Mouse (Mus musculus): ENCODE data around the gene Smg1. TPM values are rescaled to one million over a fixed set of nuclear protein-coding genes. Genes with fewer than 3 reads are reported as not detected.

The Smg1 gene
- polyA plus RNA-seq, 2 experiments from 2014 or later: 24.8 to 30.0 TPM

DNA sequence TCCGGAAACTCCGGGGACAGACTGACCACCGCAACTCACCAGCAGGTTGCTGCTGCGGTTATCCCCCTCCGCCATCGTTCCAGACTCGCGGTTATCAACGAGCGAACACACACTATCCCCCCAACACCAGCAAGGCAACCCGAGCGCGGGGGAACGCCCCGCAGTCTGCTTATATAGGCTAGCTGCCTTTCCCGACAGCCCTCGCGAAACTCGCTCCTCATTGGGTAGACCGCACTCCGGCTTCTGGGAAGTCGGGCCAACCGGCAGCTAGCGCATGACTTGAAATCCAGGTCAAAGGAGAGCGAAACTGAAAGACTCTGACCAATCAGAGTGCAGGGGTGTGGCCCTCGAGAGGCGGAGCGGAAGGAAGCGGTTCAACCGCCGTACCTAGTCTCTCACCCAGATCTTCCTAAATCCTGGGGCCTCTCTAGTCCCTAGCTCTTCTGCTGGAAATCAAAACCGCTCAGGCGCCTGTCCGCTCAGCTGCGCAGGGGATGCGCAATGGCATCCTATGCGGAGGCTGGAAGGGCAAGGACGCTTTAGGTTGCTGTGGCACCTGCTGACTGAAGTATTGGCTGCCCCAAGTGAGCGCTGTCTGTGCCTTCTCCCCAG is 113.9 kb downstream of the Smg1 start, which contains the start of gene Arl6ip1:
Arl6ip1 (minus strand) TSS at position 233 of the 612 bp plus-strand sequence.
- peak; percentile 96 for ATAC-seq

- ATAC-seq: peak; percentile 12
These were observed 114.5 kb downstream of the Smg1 start for GRCm38 (mm10) chr7:118128925-118129429.

DNA sequence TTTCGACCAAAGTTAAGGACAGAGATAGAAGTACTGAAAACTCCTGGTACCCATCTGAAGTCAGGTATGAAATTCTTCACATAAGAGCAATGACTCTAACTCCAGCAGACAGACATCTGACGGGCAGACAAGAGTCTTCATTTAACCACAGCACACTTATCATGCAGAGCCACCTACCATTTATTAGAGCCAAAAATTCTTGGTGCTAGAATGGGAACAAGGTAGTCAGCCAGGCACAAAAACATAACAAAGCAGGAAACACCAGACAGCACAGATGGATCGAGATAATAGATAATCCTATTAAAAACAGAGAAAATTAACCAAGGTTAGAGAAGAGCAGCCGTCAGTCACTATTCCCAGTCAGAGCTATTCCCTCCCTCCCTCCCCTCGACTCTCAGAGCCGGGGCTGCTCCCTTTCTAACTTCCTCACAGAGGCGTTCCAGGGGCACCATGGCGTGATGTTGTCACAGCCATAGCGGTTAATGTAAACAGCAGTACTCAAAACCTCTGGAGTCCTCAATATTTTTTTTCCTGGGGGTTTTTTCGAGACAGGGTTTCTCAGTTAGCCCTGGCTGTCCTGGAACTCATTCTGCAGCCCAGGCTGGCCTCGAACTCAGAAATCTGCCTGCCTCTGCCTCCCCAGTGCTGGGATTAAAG is 117.1 kb downstream of the Smg1 start:
- ATAC-seq: no peak

GRCm38 (mm10) chr7:118125736-118126135 is 117.7 kb downstream of the Smg1 start:
- ATAC-seq: no peak

DNA sequence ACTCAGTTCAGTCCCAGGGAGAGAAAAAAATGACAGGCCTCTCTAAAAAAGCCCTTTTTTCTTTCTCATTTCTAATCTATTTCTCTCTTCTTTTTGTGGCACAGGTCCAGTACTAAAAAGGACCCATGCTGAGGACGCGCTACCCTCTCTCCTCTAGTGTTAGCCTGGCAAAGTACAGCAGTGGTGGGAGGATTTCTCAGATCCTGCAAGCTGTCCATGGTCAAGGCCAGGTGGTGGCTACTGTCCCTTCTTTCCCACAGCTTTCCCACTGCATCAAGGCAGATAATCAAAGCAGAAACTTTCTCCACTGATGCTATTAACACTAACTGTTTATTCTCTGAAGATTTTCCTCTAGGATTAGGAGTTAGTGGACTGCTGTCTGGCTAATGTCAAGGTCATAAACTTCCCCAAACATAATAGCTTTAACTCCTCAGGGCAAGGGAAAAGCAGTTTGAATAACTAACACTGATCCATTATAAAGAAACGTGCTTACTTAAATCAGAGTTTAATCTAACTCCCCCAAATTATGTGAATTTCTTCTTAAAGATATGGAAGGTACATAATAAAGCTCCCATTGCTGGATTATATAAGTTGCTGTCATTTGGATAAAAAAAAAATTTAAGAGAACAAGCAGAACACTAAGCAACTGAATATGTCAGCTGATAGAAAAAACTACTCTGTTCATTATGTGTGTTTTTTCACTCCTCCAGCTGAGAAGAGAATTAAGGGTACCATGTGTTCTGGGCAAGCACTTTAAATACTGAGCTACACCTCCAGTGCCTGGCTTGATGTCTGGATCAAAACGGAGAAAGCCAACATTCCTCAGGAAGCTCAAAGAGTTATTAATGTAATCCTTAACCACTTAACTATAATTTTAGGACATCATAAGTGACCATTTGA is 119.7 kb downstream of the Smg1 start:
- no peak for ATAC-seq

DNA sequence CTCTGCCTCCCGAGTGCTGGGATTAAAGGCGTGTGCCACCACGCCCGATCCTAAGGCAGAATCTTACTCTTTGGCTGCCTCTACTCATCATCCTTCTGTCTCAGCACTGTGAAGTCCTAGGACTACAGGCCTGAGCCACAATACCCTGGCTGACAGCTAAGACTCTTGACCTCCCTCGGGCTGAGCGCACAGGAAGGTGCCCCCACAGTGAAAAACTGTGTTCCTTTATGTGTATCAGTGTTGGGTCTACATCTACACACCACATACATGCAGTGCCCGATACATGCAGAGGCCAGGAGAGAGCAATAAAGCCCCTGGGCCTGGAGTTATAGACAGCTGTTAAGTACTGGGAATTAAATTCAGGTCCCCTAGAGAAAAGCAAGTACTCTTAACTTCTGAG is 121.2 kb downstream of the Smg1 start:
- ATAC-seq: no peak

GRCm38 (mm10) chr7:118120654-118121053 is 122.8 kb downstream of the Smg1 start:
- no peak for ATAC-seq

DNA sequence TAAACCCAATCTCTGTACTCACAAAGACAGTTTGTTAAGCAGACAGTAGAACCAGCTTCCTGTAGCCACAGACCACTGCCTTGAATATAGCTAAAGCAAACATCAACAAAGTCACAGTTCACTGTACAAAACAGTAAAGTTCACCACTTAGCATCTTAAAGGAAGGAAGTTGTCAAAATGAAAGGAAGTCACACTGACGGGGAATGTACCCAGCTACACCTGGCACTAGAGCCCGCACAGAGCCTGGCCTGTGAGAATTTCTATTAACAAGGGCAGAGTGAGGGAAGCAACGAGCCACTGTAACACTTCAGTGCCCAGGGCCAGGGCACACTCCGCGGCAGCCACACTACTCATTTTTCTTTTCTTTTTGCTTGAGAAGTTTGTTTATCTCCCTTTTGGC is 123.5 kb downstream of the Smg1 start:
- ATAC-seq: peak; percentile 74

DNA sequence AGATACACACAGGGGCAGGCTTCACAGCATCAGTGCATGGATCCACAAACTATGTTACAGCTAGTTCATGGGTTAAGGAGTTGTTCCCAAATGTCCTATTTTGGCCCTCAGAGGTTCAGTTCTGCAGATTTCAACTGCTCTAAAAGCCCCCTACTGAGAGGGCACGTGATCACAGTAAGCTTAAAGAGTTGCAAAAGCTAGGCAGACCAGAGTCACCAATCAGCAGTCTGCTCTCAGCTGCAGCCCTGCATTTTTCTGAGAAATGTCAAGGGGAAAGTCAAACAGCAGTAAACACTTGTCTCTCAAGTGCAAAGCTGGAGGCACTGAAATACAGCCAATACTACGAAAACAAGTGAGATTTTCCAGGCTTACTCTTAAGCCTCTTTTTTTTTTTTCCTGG is 124.3 kb downstream of the Smg1 start:
- ATAC-seq: no peak

DNA sequence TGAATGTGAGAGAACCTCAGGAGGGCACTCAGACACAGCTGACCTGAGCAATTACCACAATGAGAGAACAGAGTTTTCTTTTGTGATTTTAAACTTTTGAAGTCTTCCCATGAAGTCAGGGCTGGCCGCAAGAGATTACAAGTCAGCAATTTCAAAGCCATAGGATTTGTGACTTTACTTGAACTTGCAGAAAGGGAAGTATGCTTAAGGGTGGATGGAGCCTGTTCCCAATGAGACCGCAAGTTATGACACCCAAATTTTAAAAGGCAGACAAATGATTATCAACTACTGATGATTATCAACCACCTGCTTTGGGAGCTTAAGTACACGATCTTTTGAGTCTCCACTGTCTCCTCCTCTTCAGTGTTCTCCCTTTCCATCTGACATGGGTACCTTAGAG is 125.0 kb downstream of the Smg1 start:
- ATAC-seq: no peak

DNA sequence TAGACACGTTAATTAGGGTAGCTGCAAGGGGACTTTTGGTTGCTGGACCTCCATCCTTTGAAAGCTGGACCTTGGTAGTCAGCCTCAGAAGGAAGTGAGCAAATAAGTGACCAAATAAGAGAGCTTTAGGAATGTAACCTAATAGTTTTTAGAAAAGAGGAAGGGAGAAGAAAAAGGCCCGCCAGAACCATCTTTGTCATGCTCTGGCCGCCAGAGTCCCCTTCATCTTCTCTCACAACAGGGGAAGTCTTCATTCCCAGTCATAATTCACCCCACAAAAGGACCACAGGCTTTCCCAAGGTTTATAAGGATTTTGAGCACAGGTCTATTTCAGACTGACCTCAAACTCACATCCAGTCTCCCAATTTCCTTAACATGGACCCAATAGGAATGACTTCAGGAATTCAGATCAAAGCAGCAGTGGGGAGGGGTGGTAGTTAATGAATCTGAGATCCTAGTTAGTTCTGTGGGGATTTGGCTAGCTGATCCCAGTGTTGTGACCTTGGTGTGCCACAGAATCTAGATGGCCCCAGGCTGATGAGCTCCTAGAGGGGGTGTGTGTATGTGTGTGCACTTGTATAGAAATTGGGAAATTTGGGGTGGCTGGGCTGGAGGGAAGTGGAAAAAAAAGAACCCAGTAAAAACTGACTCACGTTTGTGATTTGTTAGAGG is 125.8 kb downstream of the Smg1 start:
- no peak for ATAC-seq

DNA sequence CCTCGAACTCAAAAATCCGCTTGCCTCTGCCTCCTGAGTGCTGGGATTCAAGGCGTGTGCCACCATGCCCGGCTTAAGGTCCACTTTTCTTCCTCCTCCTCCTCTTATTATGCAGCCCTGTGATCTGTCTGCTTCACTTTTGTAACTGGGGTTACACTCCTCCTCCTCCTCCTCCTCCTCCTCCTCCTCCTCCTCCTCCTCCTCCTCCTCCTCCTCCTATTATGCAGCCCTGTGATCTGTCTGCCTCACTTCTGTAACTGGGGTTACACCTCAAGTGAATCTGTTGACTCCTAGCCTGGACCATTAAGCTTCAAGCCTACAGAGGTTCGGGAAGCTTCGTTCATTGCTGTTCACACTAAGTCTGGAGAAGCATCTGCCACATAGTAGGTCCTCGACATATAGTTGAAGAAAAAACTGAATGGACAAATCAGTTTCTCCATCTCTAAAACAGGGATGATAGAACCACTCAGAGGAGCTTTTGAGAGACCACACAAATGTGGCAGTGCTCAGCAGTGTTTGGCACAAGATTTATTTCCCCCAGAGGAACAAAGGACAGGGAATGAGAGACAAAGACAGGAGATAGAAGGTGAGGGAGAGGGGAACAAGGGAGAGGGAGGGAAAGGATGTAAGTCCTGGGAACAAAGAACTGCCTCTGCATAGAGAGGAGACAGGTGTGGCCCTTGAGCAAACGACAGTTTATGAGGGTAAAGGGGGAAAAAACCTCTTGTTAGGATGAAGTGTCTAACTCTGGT is 126.5 kb downstream of the Smg1 start:
- no peak for ATAC-seq

- ATAC-seq: peak; percentile 73
These were observed 127.4 kb downstream of the Smg1 start, which contains the start of gene Rps15a for GRCm38 (mm10) chr7:118115877-118116568. Rps15a (minus strand) TSS chr7:118116188.

DNA sequence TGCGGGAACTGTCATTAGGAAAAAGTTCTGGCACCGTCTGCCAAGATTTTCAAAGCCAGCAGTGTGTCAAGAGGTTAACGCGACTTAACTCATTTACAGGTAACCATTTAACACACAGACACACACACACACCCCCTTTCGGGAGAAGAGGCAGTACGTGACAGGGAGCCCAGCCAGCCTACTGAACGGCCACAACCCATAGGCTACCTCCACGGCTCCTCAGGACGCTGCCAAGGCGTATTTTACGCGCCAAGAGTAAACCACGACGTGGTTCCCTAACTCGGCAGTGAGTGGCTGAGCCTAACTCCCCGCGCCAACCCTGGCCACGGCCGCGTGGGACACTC is 128.0 kb downstream of the Smg1 start:
- no peak for ATAC-seq

GRCm38 (mm10) chr7:118113541-118114297 is 129.8 kb downstream of the Smg1 start:
- ATAC-seq: no peak

DNA sequence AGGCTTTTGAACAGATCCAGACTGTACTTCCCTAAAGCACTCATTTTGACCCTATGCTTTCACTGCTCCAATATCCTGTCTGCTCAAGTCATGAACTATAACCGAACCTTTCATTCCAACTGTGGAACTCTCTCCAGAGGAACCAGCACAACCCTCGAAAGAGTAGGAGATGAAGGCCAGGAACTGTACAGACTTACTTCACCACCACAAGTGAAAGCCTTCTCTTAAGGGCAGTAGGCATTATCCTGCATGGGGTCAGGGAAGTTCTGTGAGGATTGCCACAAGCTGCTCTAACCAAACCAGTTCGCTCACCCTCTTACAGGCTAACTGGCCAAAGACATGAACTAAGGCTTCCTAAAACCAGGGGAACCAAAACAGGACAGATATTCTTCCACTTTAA is 132.3 kb downstream of the Smg1 start:
- no peak for ATAC-seq

DNA sequence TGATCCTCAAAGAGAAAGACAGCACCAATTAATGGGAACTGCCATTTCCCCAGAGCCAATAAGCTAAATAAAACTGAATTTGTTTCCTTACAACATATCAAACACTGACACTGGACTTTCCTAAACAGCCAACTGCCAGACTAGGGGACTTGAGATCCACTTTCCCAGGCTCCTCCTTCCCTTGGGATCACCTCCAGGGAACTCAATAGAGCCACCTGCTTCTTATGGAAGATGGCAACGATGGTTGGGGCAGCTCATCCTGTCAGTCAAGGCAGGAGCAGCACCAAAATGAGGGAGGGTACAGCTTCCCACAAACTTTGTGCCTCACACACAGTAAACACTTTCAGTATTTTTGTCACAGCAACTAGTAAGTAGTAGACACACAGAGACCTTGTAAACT is 135.8 kb downstream of the Smg1 start:
- ATAC-seq: no peak

GRCm38 (mm10) chr7:118104458-118105052 is 138.9 kb downstream of the Smg1 start:
- ATAC-seq: no peak

GRCm38 (mm10) chr7:118103462-118104379 is 139.7 kb downstream of the Smg1 start:
- no peak for ATAC-seq
